8 mouse cellular contexts compared by ENCODE assay signal in the genomic region with DNA sequence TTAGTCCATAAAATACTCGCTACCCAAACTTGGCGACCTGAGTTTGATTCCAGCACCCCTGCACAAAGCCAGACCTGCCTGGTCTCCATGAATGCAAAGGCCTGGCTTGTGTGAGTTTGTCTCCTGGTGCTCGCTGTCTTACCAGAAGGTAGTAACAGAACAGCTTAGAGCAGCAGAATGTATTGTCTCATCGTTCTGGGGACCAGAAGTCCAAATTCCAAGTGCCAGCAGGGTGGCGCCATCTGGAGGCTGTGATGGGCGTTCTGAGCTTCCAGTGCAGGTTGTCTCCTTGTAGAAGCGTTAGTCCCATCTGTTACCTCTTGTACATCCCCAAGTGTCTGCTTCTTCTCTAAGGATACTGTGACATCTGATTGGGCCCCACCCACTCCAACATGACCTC. TPM values are rescaled to one million over a fixed set of nuclear protein-coding genes. Genes with fewer than 3 reads are reported as not detected.
DNase-seq lines count a peak whose midpoint lies in the region; ATAC-seq and TF ChIP-seq lines count a peak whose summit lies in the region.

No protein-coding gene starts in this region.

- 36% methylated on average over 7 of the region's 7 CpGs for WGBS in midbrain, embryonic 11.5 days

- peaks cover 17% of the 10 kb centered on the region for H3K4me1 ChIP-seq in midbrain, embryonic 11.5 days (ENCODE audit: control insufficient read depth, insufficient read depth, low read length)

- TF ChIP-seq CTCF in gastrocnemius, adult 2 months (IDR thresholded peaks at IDR 0.05): peak; percentile 48

- H3K9ac ChIP-seq in midbrain, embryonic 11.5 days (ENCODE audit: low read length): peak overlapping the region; percentile 53; the same call in 1 of the 2 replicates

- no peaks in the 10 kb centered on the region for H3K27me3 ChIP-seq in midbrain, embryonic 11.5 days (ENCODE audit: control insufficient read depth, insufficient read depth, low read length)

- no peak for ATAC-seq in midbrain, embryonic 11.5 days (ENCODE audit: low FRiP score)

- DNase-seq in gastrocnemius, adult 2 months: no peak
- no peak for DNase-seq in gastrocnemius, postnatal 14 days
- peak; percentile 70 for DNase-seq in MN1 (ENCODE audit: low spot score)
- DNase-seq in embryo, embryonic 9.5 days (ENCODE audit: extremely low spot score): peak; percentile 45
- DNase-seq in kidney, adult 9 months: peak; percentile 46
- peak; percentile 94 for DNase-seq in midbrain, embryonic 11.5 days (ENCODE audit: low spot score, missing footprints)
- DNase-seq in thymus, postnatal 4 days: peak; percentile 69
- no peak for DNase-seq in spleen, postnatal 36 days (ENCODE audit: low spot score in 2 of 2)

- no peak overlapping the region for H3K4me2 ChIP-seq in midbrain, embryonic 11.5 days

- intact Hi-C loops in gastrocnemius, adult 2 months (cut with DNase I): loop anchor here (1.0 kb wide), 1 partner anchor 139 kb away; the partner anchor contains the start of gene Mgat5b
- intact Hi-C loops in gastrocnemius, postnatal 14 days (cut with DNase I; ENCODE audit: low total_unique reads): loop anchor here (2.0 kb wide), 1 partner anchor 139 kb away; the partner anchor contains the start of gene Mgat5b

- no peaks in the 10 kb centered on the region for H3K9me3 ChIP-seq in midbrain, embryonic 11.5 days (ENCODE audit: control insufficient read depth, low read length)

- no peak overlapping the region for H3K27ac ChIP-seq in gastrocnemius, adult 2 months
- H3K27ac ChIP-seq in midbrain, embryonic 11.5 days (ENCODE audit: low read depth, low read length): no peak overlapping the region

- no peak overlapping the region for H3K4me3 ChIP-seq in gastrocnemius, adult 2 months
- H3K4me3 ChIP-seq in midbrain, embryonic 11.5 days (ENCODE audit: low read depth, low read length): no peak overlapping the region

- H3K36me3 ChIP-seq in midbrain, embryonic 11.5 days (ENCODE audit: control insufficient read depth, insufficient read depth, low read length): no peaks in the 10 kb centered on the region

RNA-seq across cellular contexts. Expression of gene Sec14l1, which starts 57.5 kb away (rescaled TPM):
- 10 to 100 TPM; 52.3 to 52.8 TPM for total RNA-seq in gastrocnemius, adult 2 months (2021)
- total RNA-seq in gastrocnemius, postnatal 14 days (2021): 10 to 100 TPM; 58.1 to 58.7 TPM
- 32.4 and 36.7 TPM in 2 replicates for polyA plus RNA-seq in midbrain, embryonic 11.5 days (2014; fragmentation: Nextera tagmentation; extraction: Ambion mirVana)

Comparison
In these comparisons a context has a peak if more than half of its experiments do, and no peak if none do; other contexts are left out.
1. DNase-seq: peak in MN1 (single experiment), embryo, embryonic 9.5 days (single experiment), kidney, adult 9 months (single experiment), midbrain, embryonic 11.5 days (single experiment) and thymus, postnatal 4 days (single experiment); none in gastrocnemius, adult 2 months (single experiment), gastrocnemius, postnatal 14 days (single experiment) and spleen, postnatal 36 days (0 of 2).